Mouse (Mus musculus) granulocyte monocyte progenitor cell, adult 5-6 weeks (primary cell): Measurements from ENCODE around the gene Tshb. TPM values are rescaled to one million over a fixed set of nuclear protein-coding genes. Genes with fewer than 3 reads are reported as not detected.

ENCODE experiments used
- ATAC-seq: replicated peaks from 2 replicates; pipeline ENCODE4 v1.8.0; 2016; ENCODE audit warnings: mild to moderate bottlenecking, moderate TSS enrichment, inconsistent platforms; ENCODE audit not compliant: poor library complexity, severe bottlenecking
- total RNA-seq, 2 experiments: library from RNA; stranded (forward) in 1 of 2; stranded (reverse) in 1 of 2; fragments of 200-712, 200-1000 nt in 1 of 2; fragments of >200 nt in 1 of 2; fragmentation: Nextera tagmentation in 1 of 2; gene quantifications; 2 replicates each; pipeline ENCODE4 v1.2.3; 2014 to 2017

Tshb gene
- total RNA-seq, 2 experiments from 2014 or later: not detected

GRCm38 (mm10) chr3:102738161-102738901 lies 44.2 kb downstream of the Tshb start:
- ATAC-seq: peak; percentile 65

GRCm38 (mm10) chr3:102737106-102737505 lies 45.4 kb downstream of the Tshb start:
- no peak for ATAC-seq

GRCm38 (mm10) chr3:102736436-102736835 lies 46.1 kb downstream of the Tshb start:
- no peak for ATAC-seq

- ATAC-seq: no peak
These were observed 46.9 kb downstream of the Tshb start for GRCm38 (mm10) chr3:102735638-102736037.

GRCm38 (mm10) chr3:102735031-102735558 lies 47.4 kb downstream of the Tshb start:
- peak; percentile 33 for ATAC-seq

GRCm38 (mm10) chr3:102734313-102735030 lies 48.0 kb downstream of the Tshb start, which contains the start of gene Tspan2:
Gene Tspan2 (plus strand): TSS chr3:102734529.
- peak; percentile 38 for ATAC-seq

- ATAC-seq: no peak
These were observed 48.6 kb downstream of the Tshb start for GRCm38 (mm10) chr3:102733936-102734312.

- ATAC-seq: peak; percentile 43
These were observed 49.5 kb downstream of the Tshb start for GRCm38 (mm10) chr3:102733050-102733449.

- ATAC-seq: peak; percentile 34
These were observed 49.9 kb downstream of the Tshb start for GRCm38 (mm10) chr3:102732619-102733018.

- no peak for ATAC-seq
These were observed 51.4 kb downstream of the Tshb start for GRCm38 (mm10) chr3:102731112-102731511.

GRCm38 (mm10) chr3:102729416-102729815 lies 53.1 kb downstream of the Tshb start:
- no peak for ATAC-seq

Other genes with a start within 250 kb of the Tshb start
- 27.8 and 30.1 TPM in 2 replicates for gene Tspan2, start 48.2 kb downstream of the Tshb start, total RNA-seq (2014; fragmentation: Nextera tagmentation)
- 18.4 and 19.9 TPM in 2 replicates for gene Tspan2, start 48.2 kb downstream of the Tshb start, total RNA-seq (2017)
- not detected in 2 replicates for gene Sycp1, start 153.4 kb upstream of the Tshb start, total RNA-seq (2014; fragmentation: Nextera tagmentation)
- gene Sycp1, start 153.4 kb upstream of the Tshb start, total RNA-seq (2017): not detected in 2 replicates
- gene Nr1h5, start 181.4 kb upstream of the Tshb start, total RNA-seq (2014; fragmentation: Nextera tagmentation): not detected in 2 replicates
- gene Nr1h5, start 181.4 kb upstream of the Tshb start, total RNA-seq (2017): not detected in 2 replicates
- gene Sike1, start 213.0 kb upstream of the Tshb start, total RNA-seq (2014; fragmentation: Nextera tagmentation): 46.0 and 64.7 TPM in 2 replicates
- gene Sike1, start 213.0 kb upstream of the Tshb start, total RNA-seq (2017): 23.7 and 25.1 TPM in 2 replicates
- gene Csde1, start 237.7 kb upstream of the Tshb start, total RNA-seq (2014; fragmentation: Nextera tagmentation): 257 and 283 TPM in 2 replicates
- 739 and 762 TPM in 2 replicates for gene Csde1, start 237.7 kb upstream of the Tshb start, total RNA-seq (2017)